Mouse (Mus musculus) lung, adult 18-20 months (tissue): ENCODE results near the gene Atad1.
"Not testable (repeated sequence)": the region's sequence is repeated elsewhere in the genome, so short reads cannot be mapped to it uniquely, and the experiment has no call there.

ENCODE experiments used
- DNase-seq, 2 experiments: peaks; one replicate each; pipeline ENCODE4 v3.0.0; 2022; ENCODE audit warnings: mixed read lengths in 2 of 2

Atad1 gene

GRCm38 (mm10) chr19:32667830-32668229 lies 71.8 kb downstream of the Atad1 start:
- not testable (repeated sequence) for DNase-seq

DNA sequence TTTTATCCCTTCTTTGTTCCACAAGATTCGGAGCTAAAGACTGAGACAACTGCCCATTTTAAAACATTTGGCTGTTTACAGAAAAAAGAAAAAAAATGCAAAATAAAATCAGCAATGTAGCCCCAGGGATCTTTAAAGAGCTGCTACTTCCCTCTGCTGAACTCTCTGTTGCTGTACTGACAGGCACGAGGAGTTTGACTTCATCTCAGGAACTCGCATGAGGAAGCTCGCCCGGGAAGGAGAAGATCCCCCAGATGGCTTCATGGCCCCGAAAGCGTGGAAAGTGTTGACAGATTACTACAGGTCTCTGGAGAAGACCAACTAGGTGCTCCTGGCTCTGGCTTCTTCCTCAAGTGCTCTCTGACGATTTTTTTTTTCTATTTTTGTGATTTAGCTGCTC lies 74.3 kb downstream of the Atad1 start:
- DNase-seq, result no peak

- peak in 1 of 2 experiments; percentile 7 for DNase-seq
Observed at GRCm38 (mm10) chr19:32662936-32663335, 76.7 kb downstream of the Atad1 start.

DNA sequence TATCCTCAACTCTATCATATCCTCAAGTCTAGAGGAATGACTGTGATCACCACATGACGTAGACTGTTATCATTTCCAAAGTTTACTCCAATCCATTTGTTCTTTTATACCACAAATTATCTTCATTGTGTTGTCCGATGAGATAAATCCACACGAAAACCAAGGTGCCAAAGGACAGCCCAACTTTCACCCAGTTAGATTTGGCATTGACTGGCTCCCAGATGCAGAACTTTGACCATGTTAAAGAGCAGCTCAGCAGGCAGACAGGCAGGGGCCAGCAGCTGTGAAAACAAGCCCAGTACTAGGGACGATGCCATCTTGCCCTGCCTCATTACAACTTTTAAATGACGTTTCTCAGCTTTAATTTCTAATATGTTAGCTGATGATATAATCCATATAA lies 80.2 kb downstream of the Atad1 start:
- no peak for DNase-seq

GRCm38 (mm10) chr19:32653630-32654362 lies 85.8 kb downstream of the Atad1 start:
- DNase-seq, result no peak

DNA sequence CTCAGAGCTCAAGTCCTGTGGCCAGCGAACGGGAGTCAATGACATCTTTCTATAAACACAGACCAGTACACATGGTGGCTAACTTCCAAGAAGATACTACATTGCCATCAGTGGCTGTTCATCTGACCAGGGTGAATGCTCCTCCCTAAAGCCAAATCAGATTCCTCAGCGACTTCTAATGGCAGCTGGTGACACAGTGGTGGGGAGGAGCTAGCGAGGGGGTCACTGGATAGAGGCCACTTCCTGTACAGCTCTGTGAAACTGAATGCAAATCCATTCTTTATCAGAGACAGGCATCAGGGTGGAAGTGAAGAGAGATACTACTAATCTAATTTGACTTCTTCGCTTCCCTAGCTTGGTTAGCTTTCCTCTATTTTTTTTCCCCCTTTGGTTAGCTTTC lies 86.5 kb downstream of the Atad1 start:
- DNase-seq, result no peak

DNA sequence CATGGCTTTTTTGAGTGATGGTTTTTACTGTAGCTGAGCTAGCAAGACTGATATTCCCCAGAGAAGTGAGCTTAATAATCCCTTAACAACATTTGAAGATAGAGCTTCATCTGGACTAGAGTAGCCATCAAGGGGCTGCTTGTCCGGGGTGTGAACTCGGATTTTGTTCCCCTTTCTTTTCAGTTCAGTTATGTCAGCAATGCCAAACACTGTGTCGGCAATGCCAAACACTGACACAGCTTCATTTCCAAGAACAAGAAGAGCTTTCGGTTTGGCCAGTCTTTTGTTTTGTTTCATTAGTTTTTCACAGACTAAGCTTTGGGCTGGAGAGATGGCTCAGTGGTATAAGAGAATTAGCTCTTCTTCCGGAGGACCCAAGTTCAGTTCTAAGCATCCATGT lies 88.5 kb downstream of the Atad1 start:
- no peak for DNase-seq

- no peak for DNase-seq
Observed at GRCm38 (mm10) chr19:32648019-32648571, 91.5 kb downstream of the Atad1 start.

GRCm38 (mm10) chr19:32646382-32646781 lies 93.2 kb downstream of the Atad1 start:
- no peak for DNase-seq

- DNase-seq, result no peak
Observed at GRCm38 (mm10) chr19:32645939-32646338, 93.6 kb downstream of the Atad1 start.

GRCm38 (mm10) chr19:32643642-32644041 lies 95.9 kb downstream of the Atad1 start:
- DNase-seq, result no peak

DNA sequence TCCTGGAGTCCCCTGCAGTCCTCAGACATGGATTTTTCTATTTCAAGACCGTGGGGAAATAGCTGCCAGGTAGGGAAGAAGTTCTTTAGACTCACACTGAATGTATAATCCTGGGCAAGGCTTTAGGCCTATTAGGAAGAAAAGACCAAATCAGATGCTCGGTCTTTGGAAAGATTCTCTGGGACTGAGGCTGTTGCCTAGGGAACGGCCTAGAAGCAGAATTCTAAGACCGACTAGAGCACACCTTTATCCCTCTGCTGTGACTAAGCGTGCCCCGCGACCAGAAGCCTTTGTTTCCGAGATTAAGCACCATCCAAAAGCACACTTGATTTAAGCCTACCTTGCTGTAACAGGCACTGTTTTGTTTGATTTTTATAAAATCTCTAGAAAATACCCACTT lies 97.6 kb downstream of the Atad1 start:
- DNase-seq, result no peak

DNA sequence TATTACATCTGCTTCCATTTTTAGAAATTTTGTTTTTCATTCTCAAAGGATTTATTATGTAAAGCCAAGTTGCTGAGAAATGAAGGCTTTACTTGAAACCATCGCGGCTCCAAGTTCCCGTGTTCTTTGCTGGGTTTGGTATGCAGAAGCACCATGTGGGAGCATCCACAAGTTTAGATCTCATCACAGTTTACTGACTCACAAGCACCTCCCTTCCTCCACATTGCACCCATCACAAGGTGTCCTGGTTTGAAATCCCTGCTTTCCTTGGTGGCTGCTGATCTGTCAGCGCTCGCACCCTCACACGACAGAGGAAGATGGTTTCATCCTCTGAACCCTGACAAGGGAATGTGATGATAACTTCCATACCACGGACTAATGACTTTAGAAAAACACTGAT lies 98.1 kb downstream of the Atad1 start:
- DNase-seq, result no peak

DNA sequence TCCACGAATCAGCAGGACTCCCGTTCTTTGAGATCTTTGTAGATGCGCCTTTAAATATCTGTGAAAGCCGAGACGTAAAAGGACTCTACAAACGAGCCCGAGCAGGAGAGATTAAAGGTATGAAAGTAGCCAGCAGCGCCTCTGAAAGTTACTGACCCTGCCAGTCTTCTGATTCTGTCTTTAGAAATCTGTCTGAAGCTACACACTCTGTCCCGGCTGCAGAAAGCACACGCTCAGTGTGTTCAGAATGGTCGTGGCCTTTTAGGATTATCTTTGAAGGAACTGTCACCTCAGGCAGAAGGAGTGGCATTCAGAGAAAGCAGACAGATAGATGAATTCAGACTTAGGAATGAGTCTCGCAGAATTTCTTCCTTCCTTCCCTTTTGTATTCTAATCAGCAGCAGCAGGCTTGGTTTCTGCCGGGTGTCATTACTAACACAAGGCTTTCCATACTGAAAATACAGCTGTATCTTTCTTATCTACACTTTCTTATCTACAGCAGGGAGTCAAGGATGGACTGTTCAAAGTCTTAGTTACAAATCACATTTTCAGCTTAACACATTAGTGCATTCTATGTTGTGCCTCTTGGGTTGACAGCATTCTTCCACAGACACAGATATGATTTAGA lies 101.2 kb downstream of the Atad1 start:
- no peak for DNase-seq

DNA sequence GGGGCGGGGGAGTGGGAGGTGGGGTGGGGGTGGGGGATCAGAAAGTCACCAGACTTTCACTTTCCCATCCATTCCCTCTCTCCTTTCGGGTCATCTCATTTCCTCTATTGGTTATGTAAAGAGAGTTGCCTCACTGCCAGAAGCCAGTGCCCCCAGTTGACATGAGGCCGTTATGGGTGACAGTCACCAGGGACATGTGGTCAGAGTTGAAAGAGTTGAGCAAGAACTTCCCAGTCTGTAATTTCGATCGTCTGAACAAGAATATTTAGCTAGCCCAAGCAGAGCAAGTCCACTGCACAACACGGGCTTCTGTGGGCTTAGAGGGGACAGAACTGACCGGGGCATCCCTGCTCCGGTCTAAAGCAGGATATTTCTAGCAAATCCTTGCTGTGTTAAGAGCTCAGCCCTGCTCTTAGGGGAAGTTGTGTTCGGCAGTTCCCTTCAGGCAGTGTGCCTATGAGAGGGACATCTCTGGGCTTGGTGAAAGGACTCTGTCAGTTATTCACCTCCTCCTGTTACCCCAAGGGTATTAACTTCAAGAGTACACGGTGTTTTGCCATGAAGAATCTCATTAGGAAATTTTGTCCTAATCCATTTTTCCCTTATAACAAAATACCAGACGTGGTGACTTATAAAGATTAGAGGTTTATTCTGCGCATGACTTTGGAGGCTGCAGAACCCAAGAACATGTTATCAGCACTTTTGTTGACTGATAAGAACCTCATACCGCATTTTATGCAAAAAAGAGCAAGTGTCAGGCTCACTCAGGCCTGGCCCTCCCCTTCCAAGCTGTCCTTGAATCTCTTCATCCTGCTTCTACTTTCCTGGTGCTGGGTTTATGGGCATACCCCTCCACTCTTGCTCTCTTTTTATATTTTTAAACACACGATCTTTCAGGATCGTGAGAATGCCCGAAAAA lies 102.0 kb downstream of the Atad1 start:
- peak; percentile 24 to 37 for DNase-seq

GRCm38 (mm10) chr19:32634916-32635315 lies 104.7 kb downstream of the Atad1 start:
- DNase-seq, result no peak

- no peak for DNase-seq
Observed at GRCm38 (mm10) chr19:32628572-32629132, 110.9 kb downstream of the Atad1 start.

DNA sequence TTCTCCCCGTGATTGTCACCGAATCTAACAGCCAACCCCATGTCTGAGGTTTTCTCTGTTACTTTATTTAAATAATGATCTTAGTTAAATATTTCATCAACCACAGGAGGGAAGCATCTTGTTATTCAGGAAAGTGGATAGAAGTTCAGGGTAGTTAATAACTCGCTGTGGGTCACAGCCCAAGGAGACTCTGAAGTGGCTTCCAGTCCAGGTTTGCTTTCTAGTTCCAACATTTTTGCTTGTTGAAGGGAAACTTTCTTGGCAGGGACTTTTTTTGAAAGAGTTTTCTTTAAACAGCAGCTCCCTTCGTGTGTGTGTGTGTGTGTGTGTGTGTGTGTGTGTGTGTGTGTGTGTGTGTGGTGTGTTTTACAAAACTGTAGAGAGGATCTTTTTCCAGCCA lies 112.0 kb downstream of the Atad1 start:
- no peak for DNase-seq

DNA sequence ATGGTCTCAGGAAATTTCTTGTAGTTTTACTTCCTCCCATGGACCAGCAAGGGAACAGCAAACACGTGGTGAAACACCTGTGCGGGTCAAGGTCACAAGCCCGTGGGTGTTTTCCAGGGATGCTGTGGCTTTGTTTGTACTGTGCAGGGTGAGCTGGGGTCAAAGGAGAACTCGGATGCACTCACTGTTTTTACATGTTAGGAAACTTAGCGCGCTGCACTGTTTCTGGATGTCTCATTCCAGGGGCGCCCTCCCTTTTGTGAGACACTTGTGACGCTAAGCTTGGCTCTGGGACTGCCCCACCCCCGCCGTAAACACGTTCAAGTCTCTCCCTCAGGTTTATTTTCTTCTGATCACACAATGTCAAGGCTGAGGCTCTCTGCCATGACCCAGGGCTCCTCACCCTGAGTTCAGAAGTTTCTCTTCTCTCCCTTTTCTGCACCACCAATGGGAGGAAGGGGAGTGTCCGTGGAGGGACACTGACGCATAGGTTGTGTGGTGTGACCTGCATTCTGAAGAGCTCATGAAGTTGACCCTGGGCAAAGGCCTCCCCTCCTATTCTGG lies 112.7 kb downstream of the Atad1 start:
- no peak for DNase-seq

DNA sequence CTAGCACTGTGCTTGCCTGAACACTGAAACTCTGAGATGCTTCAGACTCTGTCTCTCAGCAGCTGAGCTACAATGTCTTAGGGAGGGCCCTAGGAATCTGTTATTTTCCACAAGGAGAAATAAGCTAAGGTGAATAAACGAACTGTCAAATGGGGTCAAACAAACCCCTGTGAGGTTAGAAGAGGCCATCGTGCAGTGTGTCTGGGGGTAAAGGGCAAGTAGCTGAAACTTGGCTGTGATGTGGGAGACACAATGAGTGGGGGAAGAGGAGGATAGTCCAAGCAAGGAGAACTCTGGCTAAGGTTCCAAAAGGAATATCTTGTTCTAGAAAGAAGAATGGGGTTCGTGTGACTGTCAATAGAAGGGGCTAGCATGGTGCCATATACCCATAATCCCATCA lies 117.4 kb downstream of the Atad1 start:
- DNase-seq, result no peak
